Mouse (Mus musculus): Measurements from ENCODE around the gene Aifm1. TPM values are rescaled to one million over a fixed set of nuclear protein-coding genes. Genes with fewer than 3 reads are reported as not detected.

The Aifm1 gene
- total RNA-seq, 1 experiment = 88.9 TPM

GRCm38 (mm10) chrX:48481095-48481494, 32.3 kb downstream of the Aifm1 start:
- DNase-seq (ENCODE audit: low read depth, low spot score) = no peak
- TF ChIP-seq HCFC1 (IDR thresholded peaks at IDR 0.05; ENCODE audit: borderline replicate concordance, insufficient read depth, low read length) = no peak
- TF ChIP-seq CHD2 (IDR thresholded peaks at IDR 0.05; ENCODE audit: low read depth, low read length) = no peak
- no peak for TF ChIP-seq MAFK (IDR thresholded peaks at IDR 0.05; ENCODE audit: insufficient read depth, low read depth, low read length)
- TF ChIP-seq ZC3H11A (IDR thresholded peaks at IDR 0.05; ENCODE audit: borderline replicate concordance, low read depth, low read length) = no peak
- TF ChIP-seq ZNF384 (IDR thresholded peaks at IDR 0.05; ENCODE audit: low read depth, low read length) = no peak
- no peak overlapping the region for H3K27ac ChIP-seq (ENCODE audit: insufficient read depth, low read depth, low read length, poor library complexity, severe bottlenecking)
- H3K4me3 ChIP-seq (ENCODE audit: insufficient read depth in 1 of 2, low read depth in 1 of 2, low read length in 2 of 2, poor library complexity in 1 of 2, severe bottlenecking in 1 of 2) = no peak overlapping the region
- peaks cover 7% of the 10 kb centered on the region for H3K36me3 ChIP-seq (ENCODE audit: control insufficient read depth, insufficient read depth, low read length, poor library complexity, severe bottlenecking)
- H3K4me1 ChIP-seq (ENCODE audit: control insufficient read depth in 2 of 2, insufficient read depth in 2 of 2, low read length in 2 of 2, poor library complexity in 1 of 2) = no peaks in the 10 kb centered on the region
- H3K9me3 ChIP-seq (ENCODE audit: control insufficient read depth, insufficient read depth, low read depth, low read length) = no peaks in the 10 kb centered on the region
- no peak overlapping the region for H3K9ac ChIP-seq (ENCODE audit: insufficient read depth, low read depth, low read length, poor library complexity, severe bottlenecking)
- in situ Hi-C loops (cut with MboI; ENCODE audit: low sequenced_read_pairs in 2 of 2, unreplicated experiment in 2 of 2) = no loop called here

- Histone ChIP-seq H3K4me3 (ENCODE audit: insufficient read depth in 1 of 2, low read depth in 1 of 2, low read length in 2 of 2, poor library complexity in 1 of 2, severe bottlenecking in 1 of 2) (no peak overlapping the region), H3K9me3 (ENCODE audit: control insufficient read depth, insufficient read depth, low read depth, low read length) (no peaks in the 10 kb centered on the region), H3K36me3 (ENCODE audit: control insufficient read depth, insufficient read depth, low read length, poor library complexity, severe bottlenecking) (no peaks in the 10 kb centered on the region), H3K27ac (ENCODE audit: insufficient read depth, low read depth, low read length, poor library complexity, severe bottlenecking) (no peak overlapping the region), H3K9ac (ENCODE audit: insufficient read depth, low read depth, low read length, poor library complexity, severe bottlenecking) (no peak overlapping the region), H3K4me1 (ENCODE audit: control insufficient read depth in 2 of 2, insufficient read depth in 2 of 2, low read length in 2 of 2, poor library complexity in 1 of 2) (no peaks in the 10 kb centered on the region)
- in situ Hi-C loops (cut with MboI; ENCODE audit: low sequenced_read_pairs in 2 of 2, unreplicated experiment in 2 of 2) = no loop called here
- no peak for DNase-seq (ENCODE audit: low read depth, low spot score)
- TF ChIP-seq CHD2 (IDR thresholded peaks at IDR 0.05; ENCODE audit: low read depth, low read length) (no peak), ZNF384 (IDR thresholded peaks at IDR 0.05; ENCODE audit: low read depth, low read length) (no peak), ZC3H11A (IDR thresholded peaks at IDR 0.05; ENCODE audit: borderline replicate concordance, low read depth, low read length) (no peak), HCFC1 (IDR thresholded peaks at IDR 0.05; ENCODE audit: borderline replicate concordance, insufficient read depth, low read length) (no peak), MAFK (IDR thresholded peaks at IDR 0.05; ENCODE audit: insufficient read depth, low read depth, low read length) (no peak)
Observed at GRCm38 (mm10) chrX:48467355-48467946, 45.9 kb downstream of the Aifm1 start.

GRCm38 (mm10) chrX:48466174-48466573, 47.2 kb downstream of the Aifm1 start:
- no peak for DNase-seq (ENCODE audit: low read depth, low spot score)
- H3K9ac ChIP-seq (ENCODE audit: insufficient read depth, low read depth, low read length, poor library complexity, severe bottlenecking) = no peak overlapping the region
- no peaks in the 10 kb centered on the region for H3K36me3 ChIP-seq (ENCODE audit: control insufficient read depth, insufficient read depth, low read length, poor library complexity, severe bottlenecking)
- no peak overlapping the region for H3K4me3 ChIP-seq (ENCODE audit: insufficient read depth in 1 of 2, low read depth in 1 of 2, low read length in 2 of 2, poor library complexity in 1 of 2, severe bottlenecking in 1 of 2)
- in situ Hi-C loops (cut with MboI; ENCODE audit: low sequenced_read_pairs in 2 of 2, unreplicated experiment in 2 of 2) = no loop called here
- H3K27ac ChIP-seq (ENCODE audit: insufficient read depth, low read depth, low read length, poor library complexity, severe bottlenecking) = no peak overlapping the region
- no peaks in the 10 kb centered on the region for H3K9me3 ChIP-seq (ENCODE audit: control insufficient read depth, insufficient read depth, low read depth, low read length)
- TF ChIP-seq ZNF384 (IDR thresholded peaks at IDR 0.05; ENCODE audit: low read depth, low read length) = no peak
- no peak for TF ChIP-seq MAFK (IDR thresholded peaks at IDR 0.05; ENCODE audit: insufficient read depth, low read depth, low read length)
- TF ChIP-seq HCFC1 (IDR thresholded peaks at IDR 0.05; ENCODE audit: borderline replicate concordance, insufficient read depth, low read length) = no peak
- TF ChIP-seq ZC3H11A (IDR thresholded peaks at IDR 0.05; ENCODE audit: borderline replicate concordance, low read depth, low read length) = no peak
- TF ChIP-seq CHD2 (IDR thresholded peaks at IDR 0.05; ENCODE audit: low read depth, low read length) = no peak
- peaks cover 0 to 2% of the 10 kb centered on the region in 2 experiments; a peak in 1 of 4 replicates for H3K4me1 ChIP-seq (ENCODE audit: control insufficient read depth in 2 of 2, insufficient read depth in 2 of 2, low read length in 2 of 2, poor library complexity in 1 of 2)

GRCm38 (mm10) chrX:48464436-48464835, 48.9 kb downstream of the Aifm1 start:
- Histone ChIP-seq H3K4me3 (ENCODE audit: insufficient read depth in 1 of 2, low read depth in 1 of 2, low read length in 2 of 2, poor library complexity in 1 of 2, severe bottlenecking in 1 of 2) (no peak overlapping the region), H3K27ac (ENCODE audit: insufficient read depth, low read depth, low read length, poor library complexity, severe bottlenecking) (no peak overlapping the region), H3K9ac (ENCODE audit: insufficient read depth, low read depth, low read length, poor library complexity, severe bottlenecking) (no peak overlapping the region), H3K9me3 (ENCODE audit: control insufficient read depth, insufficient read depth, low read depth, low read length) (no peaks in the 10 kb centered on the region), H3K4me1 (ENCODE audit: control insufficient read depth in 2 of 2, insufficient read depth in 2 of 2, low read length in 2 of 2, poor library complexity in 1 of 2) (peaks cover 0 to 2% of the 10 kb centered on the region in 2 experiments; a peak in 1 of 4 replicates), H3K36me3 (ENCODE audit: control insufficient read depth, insufficient read depth, low read length, poor library complexity, severe bottlenecking) (no peaks in the 10 kb centered on the region)
- TF ChIP-seq HCFC1 (IDR thresholded peaks at IDR 0.05; ENCODE audit: borderline replicate concordance, insufficient read depth, low read length) = no peak
- no peak for TF ChIP-seq ZNF384 (IDR thresholded peaks at IDR 0.05; ENCODE audit: low read depth, low read length)
- no peak for TF ChIP-seq CHD2 (IDR thresholded peaks at IDR 0.05; ENCODE audit: low read depth, low read length)
- TF ChIP-seq ZC3H11A (IDR thresholded peaks at IDR 0.05; ENCODE audit: borderline replicate concordance, low read depth, low read length) = no peak
- no peak for TF ChIP-seq MAFK (IDR thresholded peaks at IDR 0.05; ENCODE audit: insufficient read depth, low read depth, low read length)
- in situ Hi-C loops (cut with MboI; ENCODE audit: low sequenced_read_pairs in 2 of 2, unreplicated experiment in 2 of 2) = no loop called here
- no peak for DNase-seq (ENCODE audit: low read depth, low spot score)
